Mouse (Mus musculus) lung, postnatal 0 days (tissue): ENCODE results near the gene Pld1. TPM values are rescaled to one million over a fixed set of nuclear protein-coding genes. Genes with fewer than 3 reads are reported as not detected.

Experiments
- ATAC-seq: fragments of 200-750 bp; cut with Nextera tagmentation; 2 replicates; pipeline ENCODE4 v1.8.0; 2017; ENCODE audit warnings: moderate library complexity
- DNase-seq: peaks from one replicate; pipeline ENCODE4 v3.0.0-alpha.2; 2016; ENCODE audit warnings: low spot score
- H3K27ac ChIP-seq: fragments of 300-500 bp; sonication (generic); 2 replicates; pipeline ENCODE4 v1.5.1; 2014; ENCODE audit warnings: antibody characterized with exemption, mild to moderate bottlenecking, low read length, mixed read lengths
- H3K27me3 ChIP-seq: fragments of 300-500 bp; sonication (generic); replicated peaks from 2 replicates; pipeline ENCODE4 v1.6.1; 2014; ENCODE audit warnings: low read length, mixed read lengths; ENCODE audit not compliant: insufficient read depth
- H3K36me3 ChIP-seq: fragments of 300-500 bp; sonication (generic); 2 replicates; pipeline ENCODE4 v1.6.1; 2014; ENCODE audit warnings: low read length, mixed read lengths; ENCODE audit not compliant: insufficient read depth
- H3K4me1 ChIP-seq: fragments of 300-500 bp; sonication (generic); 2 replicates; pipeline ENCODE4 v1.6.1; 2014; ENCODE audit warnings: antibody characterized with exemption, low read depth, low read length, mixed read lengths; ENCODE audit not compliant: insufficient read depth
- H3K4me2 ChIP-seq: fragments of 300-500 bp; sonication (generic); replicated peaks from 2 replicates; pipeline ENCODE4 v1.6.1; 2014; ENCODE audit warnings: low read depth, mild to moderate bottlenecking, low read length, moderate library complexity, mixed read lengths
- H3K4me3 ChIP-seq: fragments of 300-500 bp; sonication (generic); 2 replicates; pipeline ENCODE4 v1.5.1; 2014; ENCODE audit warnings: low read depth, low read length
- H3K9ac ChIP-seq: fragments of 300-500 bp; sonication (generic); replicated peaks from 2 replicates; pipeline ENCODE4 v1.6.1; 2014; ENCODE audit warnings: low read depth, mild to moderate bottlenecking
- H3K9me3 ChIP-seq: fragments of 300-500 bp; sonication (generic); 2 replicates; pipeline ENCODE4 v1.6.1; 2016; ENCODE audit warnings: low read length, mixed read lengths
- CTCF ChIP-seq: IDR thresholded peaks from 2 replicates; pipeline ENCODE4 v1.5.1; 2016; ENCODE audit warnings: antibody characterized with exemption, mild to moderate bottlenecking
- EP300 ChIP-seq: IDR thresholded peaks from 2 replicates; pipeline ENCODE4 v1.6.1; 2016; ENCODE audit warnings: antibody characterized with exemption, mild to moderate bottlenecking, control low read depth
- WGBS: fragments of 180-500 bp; shearing (Covaris S2); extraction: QIAGEN DNeasy Blood & Tissue Kit; methylation state at CpG from one replicate; pipeline ENCODE4 v1.1.7; 2014; 5-methylcytosine and 5-hydroxymethylcytosine counted together
- polyA plus RNA-seq: library from polyadenylated mRNA; unstranded; fragments of >200 nt; fragmentation: Nextera tagmentation; extraction: Ambion mirVana; gene quantifications from 2 replicates; pipeline ENCODE4 v1.2.1, GENCODE M21; 2015

Pld1 gene
- polyA plus RNA-seq, 1 experiment from 2014 or later: 10.2 TPM

DNA sequence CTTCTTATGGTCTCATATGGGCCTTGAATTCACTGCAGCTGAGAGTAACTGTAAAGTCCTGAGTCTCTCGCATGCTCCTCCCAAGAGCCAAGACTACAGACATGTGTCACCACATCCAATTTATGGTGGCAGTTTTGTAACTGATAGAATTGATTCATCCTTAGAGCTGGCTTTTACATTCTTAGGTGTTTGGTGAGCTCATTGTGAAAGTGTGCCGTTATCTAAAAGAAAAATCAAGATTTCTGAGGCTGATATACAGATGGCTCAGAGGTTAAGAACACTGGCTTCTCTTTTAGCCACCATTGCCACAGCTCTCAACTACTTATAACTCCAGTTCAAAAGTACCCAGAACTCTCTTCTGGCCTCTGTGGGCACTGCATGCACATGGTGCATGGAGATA lies 12.2 kb downstream of the Pld1 start:
- TF ChIP-seq CTCF (no peak), EP300 (no peak)
- H3K9me3 ChIP-seq: no peaks in the 10 kb centered on the region
- 0 out of 2 replicates have a peak, but pooled peaks cover 8% of the 10 kb centered on the region for H3K36me3 ChIP-seq
- H3K4me3 ChIP-seq: no peak overlapping the region
- 92% methylated on average over 2 of the region's 2 CpGs for WGBS
- no peak for ATAC-seq
- H3K4me1 ChIP-seq: no peaks in the 10 kb centered on the region
- no peak overlapping the region for H3K9ac ChIP-seq
- DNase-seq: no peak
- H3K27me3 ChIP-seq: no peaks in the 10 kb centered on the region
- H3K27ac ChIP-seq: no peak overlapping the region
- no peak overlapping the region for H3K4me2 ChIP-seq

DNA sequence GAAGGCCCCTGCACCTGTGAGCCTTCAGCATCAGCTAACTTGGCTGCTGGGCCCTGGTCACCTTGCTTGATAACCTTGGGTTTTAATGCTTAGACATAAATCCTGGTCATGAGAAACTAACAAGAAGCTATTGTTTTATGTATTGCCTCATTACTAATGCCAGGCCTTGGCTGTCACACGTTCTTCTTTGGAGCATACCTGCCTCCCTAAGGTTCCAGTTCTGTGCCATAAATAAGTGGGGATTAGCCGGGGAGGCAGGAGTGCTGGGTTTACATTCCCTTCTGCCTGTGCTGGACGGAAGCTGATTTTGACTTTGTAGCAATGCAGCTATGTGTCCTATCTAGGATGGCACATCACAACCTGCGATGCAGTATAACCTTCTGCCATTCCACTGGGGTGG lies 13.2 kb downstream of the Pld1 start:
- ATAC-seq (no peak), DNase-seq (no peak)
- no peaks in the 10 kb centered on the region for H3K9me3 ChIP-seq
- H3K4me3 ChIP-seq: no peak overlapping the region
- no peak overlapping the region for H3K4me2 ChIP-seq
- H3K27ac ChIP-seq: no peak overlapping the region
- H3K4me1 ChIP-seq: no peaks in the 10 kb centered on the region
- H3K36me3 ChIP-seq: 0 out of 2 replicates have a peak, but pooled peaks cover 8% of the 10 kb centered on the region
- TF ChIP-seq EP300: no peak
- no peak for TF ChIP-seq CTCF
- 85% methylated on average over 4 of the region's 4 CpGs for WGBS
- H3K27me3 ChIP-seq: no peaks in the 10 kb centered on the region
- H3K9ac ChIP-seq: no peak overlapping the region

DNA sequence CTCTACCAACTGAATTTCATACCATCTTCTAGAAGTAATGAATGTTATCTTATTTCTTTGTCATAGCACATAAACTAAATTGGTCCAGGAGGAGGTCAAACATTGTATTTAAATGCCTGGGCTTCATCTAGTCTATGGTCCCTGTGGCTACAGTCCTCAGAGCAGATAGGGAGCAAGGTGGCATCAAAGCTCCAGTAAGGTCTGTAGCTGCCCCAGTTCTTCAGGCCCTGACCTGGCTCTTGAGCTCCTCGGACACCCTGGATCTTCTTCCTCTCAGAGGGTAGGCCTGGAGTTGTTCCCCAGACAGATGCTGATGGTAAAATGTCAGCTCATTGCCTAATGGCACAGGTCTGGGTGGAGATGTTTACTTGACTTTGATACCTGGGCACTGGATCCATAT lies 17.5 kb downstream of the Pld1 start:
- no peak overlapping the region for H3K27ac ChIP-seq
- ATAC-seq (no peak), DNase-seq (no peak)
- no peak for TF ChIP-seq CTCF
- no peak for TF ChIP-seq EP300
- H3K4me1 ChIP-seq: no peaks in the 10 kb centered on the region
- H3K4me2 ChIP-seq: no peak overlapping the region
- no peaks in the 10 kb centered on the region for H3K27me3 ChIP-seq
- no peak overlapping the region for H3K4me3 ChIP-seq
- 0 out of 2 replicates have a peak, but pooled peaks cover 8% of the 10 kb centered on the region for H3K36me3 ChIP-seq
- no peaks in the 10 kb centered on the region for H3K9me3 ChIP-seq
- H3K9ac ChIP-seq: no peak overlapping the region
- WGBS: 90% methylated on average over 1 of the region's 1 CpGs

DNA sequence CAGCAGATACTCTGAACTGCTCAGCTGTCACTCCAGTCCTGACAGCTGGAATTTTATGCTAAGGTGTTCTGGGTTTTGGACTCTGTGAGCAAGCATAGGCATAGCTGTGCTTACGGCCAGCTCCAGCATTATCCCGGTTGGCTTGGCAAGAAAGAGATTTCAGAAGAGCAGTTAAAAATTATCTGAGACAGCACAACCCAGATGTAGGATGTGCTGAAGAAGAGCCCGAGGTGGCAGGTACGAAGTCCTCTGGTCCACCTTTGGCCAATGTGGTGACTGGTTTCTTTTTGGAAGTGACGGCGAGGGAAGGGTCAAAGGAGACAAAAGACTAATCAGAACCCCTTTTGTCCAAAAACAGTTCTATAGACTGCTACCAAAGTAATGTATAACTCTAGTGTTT lies 20.7 kb downstream of the Pld1 start:
- H3K4me1 ChIP-seq: 0 out of 2 replicates have a peak, but pooled peaks cover 4% of the 10 kb centered on the region
- no peaks in the 10 kb centered on the region for H3K36me3 ChIP-seq
- no peak overlapping the region for H3K4me2 ChIP-seq
- DNase-seq (no peak), ATAC-seq (no peak)
- H3K9ac ChIP-seq: no peak overlapping the region
- no peak for TF ChIP-seq CTCF
- TF ChIP-seq EP300: no peak
- 90% methylated on average over 6 of the region's 6 CpGs for WGBS
- H3K9me3 ChIP-seq: no peaks in the 10 kb centered on the region
- no peak overlapping the region for H3K27ac ChIP-seq
- no peaks in the 10 kb centered on the region for H3K27me3 ChIP-seq
- H3K4me3 ChIP-seq: no peak overlapping the region

DNA sequence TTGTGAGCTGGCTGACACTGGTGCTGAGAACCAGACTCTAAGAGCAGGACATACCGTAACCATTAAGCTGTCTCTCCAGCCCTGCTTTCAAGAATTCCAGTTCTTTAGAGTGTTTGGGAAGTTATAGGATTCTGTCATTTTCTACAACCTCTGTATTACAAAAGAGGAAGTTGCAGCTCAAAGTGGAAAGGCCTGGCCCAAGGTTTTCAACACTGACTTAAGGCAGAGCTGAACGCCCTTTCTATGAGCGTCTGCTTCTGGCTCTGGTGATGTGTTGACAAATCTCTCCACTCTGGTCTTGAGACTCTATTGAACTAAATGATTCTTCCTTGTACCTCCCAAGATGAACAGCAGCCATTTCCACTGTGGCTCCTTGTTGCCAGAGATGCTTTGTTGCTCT lies 22.7 kb downstream of the Pld1 start:
- no peak for TF ChIP-seq EP300
- TF ChIP-seq CTCF: no peak
- Histone ChIP-seq H3K9me3 (no peaks in the 10 kb centered on the region), H3K27ac (no peak overlapping the region), H3K36me3 (no peaks in the 10 kb centered on the region), H3K4me1 (0 out of 2 replicates have a peak, but pooled peaks cover 4% of the 10 kb centered on the region), H3K27me3 (no peaks in the 10 kb centered on the region), H3K4me3 (no peak overlapping the region), H3K4me2 (no peak overlapping the region), H3K9ac (no peak overlapping the region)
- no peak for ATAC-seq
- DNase-seq: no peak
- 65% methylated on average over 3 of the region's 3 CpGs for WGBS

DNA sequence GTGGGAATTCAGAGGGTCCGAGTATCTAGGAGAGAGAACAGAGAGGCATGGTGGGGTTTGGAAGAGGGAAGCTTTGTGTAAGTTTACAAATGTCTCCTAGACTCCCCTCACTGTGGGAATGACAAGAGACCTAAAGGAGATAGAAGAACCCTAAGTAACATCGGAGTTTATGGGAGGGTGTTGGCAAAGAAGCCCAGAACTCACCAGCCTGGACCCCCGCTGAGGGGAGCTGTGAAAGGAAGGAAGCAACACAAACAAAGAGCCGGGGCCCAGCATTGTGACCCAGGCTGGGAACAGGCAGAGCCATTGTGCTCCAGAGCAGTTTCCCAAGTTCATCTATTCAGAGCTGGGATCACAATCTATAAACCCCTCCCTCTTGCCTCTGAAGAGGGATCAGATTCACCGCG lies 25.3 kb downstream of the Pld1 start:
- TF ChIP-seq EP300 (no peak), CTCF (no peak)
- no peak overlapping the region for H3K4me3 ChIP-seq
- H3K27ac ChIP-seq: no peak overlapping the region
- H3K9me3 ChIP-seq: no peaks in the 10 kb centered on the region
- no peaks in the 10 kb centered on the region for H3K36me3 ChIP-seq
- DNase-seq: no peak
- WGBS: 33% methylated on average over 6 of the region's 6 CpGs
- no peaks in the 10 kb centered on the region for H3K27me3 ChIP-seq
- no peak overlapping the region for H3K4me2 ChIP-seq
- no peak for ATAC-seq
- no peak overlapping the region for H3K9ac ChIP-seq
- 0 out of 2 replicates have a peak, but pooled peaks cover 4% of the 10 kb centered on the region for H3K4me1 ChIP-seq

DNA sequence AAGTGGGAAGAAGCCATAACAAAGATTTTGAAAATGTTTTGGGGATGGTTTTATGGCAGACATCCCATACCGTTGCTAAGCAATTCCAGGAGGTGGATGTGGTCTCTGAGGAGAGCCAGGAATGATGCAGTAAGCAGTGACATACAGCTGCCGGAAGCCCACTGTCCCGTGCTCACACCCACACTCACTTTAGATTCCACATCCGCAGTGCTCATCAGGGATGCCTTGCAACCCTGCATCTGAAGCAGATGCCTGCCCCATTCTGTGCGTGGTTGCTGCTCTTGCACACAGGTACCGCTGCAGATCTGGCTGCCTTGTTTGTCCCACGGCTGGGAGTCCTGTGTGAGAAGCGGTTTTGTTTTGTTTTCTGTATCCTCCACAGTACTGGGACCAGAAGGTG lies 30.2 kb downstream of the Pld1 start:
- WGBS: 79% methylated on average over 8 of the region's 8 CpGs
- no peak for TF ChIP-seq CTCF
- TF ChIP-seq EP300: no peak
- Histone ChIP-seq H3K27ac (no peak overlapping the region), H3K27me3 (no peaks in the 10 kb centered on the region), H3K9ac (no peak overlapping the region), H3K36me3 (no peaks in the 10 kb centered on the region), H3K9me3 (no peaks in the 10 kb centered on the region), H3K4me3 (no peak overlapping the region), H3K4me2 (no peak overlapping the region), H3K4me1 (0 out of 2 replicates have a peak, but pooled peaks cover under 1% of the 10 kb centered on the region)
- no peak for DNase-seq
- ATAC-seq: no peak
